Mouse (Mus musculus): ENCODE results near the gene Rpl34. TPM values are rescaled to one million over a fixed set of nuclear protein-coding genes. Genes with fewer than 3 reads are reported as not detected.

Gene Rpl34
- total RNA-seq, 2 experiments from 2014 or later, result 391 to 424 TPM

DNA sequence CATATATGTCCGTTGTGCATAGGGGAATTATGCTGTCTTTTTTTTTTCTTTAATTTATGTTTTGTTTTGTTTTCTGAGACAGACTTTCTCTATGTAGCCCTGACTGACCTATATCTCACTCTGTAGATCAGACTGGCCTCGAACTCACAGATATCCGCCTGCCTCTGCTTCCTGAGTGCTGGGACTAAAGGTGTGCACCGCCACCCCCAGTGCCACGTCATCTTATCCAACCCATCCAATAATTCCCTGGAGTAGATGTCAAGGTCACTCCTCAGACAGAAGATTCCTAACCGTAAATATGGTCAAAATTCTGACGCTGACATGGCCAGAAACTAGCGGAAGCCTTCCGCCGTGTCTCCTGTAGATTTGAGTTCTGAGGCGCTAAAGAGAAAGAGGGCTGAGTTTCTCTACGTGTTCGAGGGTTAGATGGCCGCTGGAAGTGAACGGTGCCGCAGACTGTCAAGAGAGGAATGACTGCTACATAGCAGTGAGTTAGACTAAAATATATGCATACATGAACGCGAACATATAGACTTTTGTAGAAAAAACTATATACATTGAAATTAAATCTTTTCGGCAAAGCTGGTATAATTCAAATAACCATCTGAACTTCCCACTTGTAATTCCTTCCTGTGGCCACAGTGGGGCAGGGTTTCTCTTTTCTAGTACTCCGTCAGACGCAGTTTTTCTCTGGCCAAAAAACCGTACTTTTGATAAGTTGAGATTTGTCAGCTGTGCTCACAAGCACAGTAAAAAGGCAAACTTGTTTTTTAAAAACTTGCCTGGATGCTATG, 15.2 kb downstream of the Rpl34 start:
- peak; percentile 87 for ATAC-seq (replicated peaks; ENCODE audit: low FRiP score, poor library complexity, severe bottlenecking)

- no peak for ATAC-seq (replicated peaks; ENCODE audit: low FRiP score, poor library complexity, severe bottlenecking)
Observed at GRCm38 (mm10) chr3:130712891-130713290, 17.3 kb downstream of the Rpl34 start.

GRCm38 (mm10) chr3:130710103-130710502, 20.1 kb downstream of the Rpl34 start:
- no peak for ATAC-seq (replicated peaks; ENCODE audit: low FRiP score, poor library complexity, severe bottlenecking)

GRCm38 (mm10) chr3:130708967-130709924, 21.0 kb downstream of the Rpl34 start, which contains the start of gene Ostc:
Gene Ostc (minus strand): TSS chr3:130709444.
- peak; percentile 99 for ATAC-seq (replicated peaks; ENCODE audit: low FRiP score, poor library complexity, severe bottlenecking)

DNA sequence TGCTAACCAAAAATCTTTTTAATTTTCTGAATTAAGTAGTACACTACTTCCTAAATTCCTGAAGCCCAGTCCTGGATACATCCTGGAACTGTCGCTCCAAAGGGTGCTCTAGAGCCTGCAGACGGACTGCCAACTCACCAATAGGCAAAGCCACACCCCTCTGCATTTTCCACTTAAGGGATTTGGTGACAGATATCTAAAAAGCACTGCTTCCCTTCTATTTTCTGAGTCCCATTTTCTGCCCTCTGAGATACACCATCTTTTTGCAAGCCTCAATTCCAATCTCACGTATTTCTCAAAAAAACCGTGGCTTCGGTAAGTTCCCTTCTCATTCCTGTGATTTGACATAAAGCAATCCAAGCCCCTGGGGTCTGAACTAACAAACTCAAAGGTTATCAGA, 21.7 kb downstream of the Rpl34 start:
- peak; percentile 55 for ATAC-seq (replicated peaks; ENCODE audit: low FRiP score, poor library complexity, severe bottlenecking)

- no peak for ATAC-seq (replicated peaks; ENCODE audit: low FRiP score, poor library complexity, severe bottlenecking)
Observed at GRCm38 (mm10) chr3:130702289-130702688, 27.9 kb downstream of the Rpl34 start.

GRCm38 (mm10) chr3:130697622-130698021, 32.6 kb downstream of the Rpl34 start:
- no peak for ATAC-seq (replicated peaks; ENCODE audit: low FRiP score, poor library complexity, severe bottlenecking)

DNA sequence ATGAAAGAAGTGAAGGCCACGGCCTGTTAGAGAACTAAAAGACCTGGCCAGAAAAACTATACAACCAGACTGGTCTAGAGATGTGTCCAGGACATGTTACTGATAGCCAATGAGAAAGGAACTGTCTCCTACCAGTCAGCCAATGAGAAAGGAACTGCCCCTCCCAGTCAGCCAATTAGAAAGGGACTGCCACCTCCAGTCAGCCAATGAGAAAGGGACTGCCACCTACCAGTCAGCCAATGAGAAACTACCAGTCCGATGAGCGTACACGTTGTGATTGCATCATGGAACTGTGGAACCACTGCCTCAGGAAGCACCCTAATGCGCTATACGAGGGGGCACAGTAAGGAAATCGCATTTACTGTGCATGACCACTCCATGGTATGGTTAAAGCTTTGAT, 35.5 kb downstream of the Rpl34 start:
- ATAC-seq (replicated peaks; ENCODE audit: low FRiP score, poor library complexity, severe bottlenecking), result no peak

DNA sequence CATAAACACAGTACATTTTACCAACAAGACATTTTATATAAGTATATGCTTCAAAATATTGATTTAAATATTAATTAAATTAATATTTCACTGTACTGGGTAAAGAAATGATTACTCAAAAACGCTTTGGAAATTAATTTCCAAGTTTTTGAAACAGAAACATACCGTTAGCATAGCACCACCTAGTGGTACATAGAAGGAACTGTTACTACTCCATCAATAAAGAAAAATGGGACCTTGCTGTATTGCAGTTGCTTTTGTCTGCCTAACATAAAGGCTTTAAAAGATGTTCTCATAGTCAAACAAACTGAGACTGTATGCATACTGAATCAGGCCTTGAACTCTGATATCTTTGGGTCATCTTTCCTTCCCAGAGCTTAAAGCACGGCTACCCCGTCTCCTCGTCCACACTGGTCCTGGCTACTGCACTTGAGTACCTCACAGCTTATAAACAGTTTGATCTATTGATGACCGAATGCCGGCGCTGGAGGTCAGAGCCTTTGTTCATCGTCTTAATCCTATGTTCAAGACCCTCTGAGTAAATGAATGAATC, 36.1 kb downstream of the Rpl34 start:
- no peak for ATAC-seq (replicated peaks; ENCODE audit: low FRiP score, poor library complexity, severe bottlenecking)

GRCm38 (mm10) chr3:130691596-130692170, 38.5 kb downstream of the Rpl34 start:
- ATAC-seq (replicated peaks; ENCODE audit: low FRiP score, poor library complexity, severe bottlenecking), result peak; percentile 46

- ATAC-seq (replicated peaks; ENCODE audit: low FRiP score, poor library complexity, severe bottlenecking), result peak; percentile 81
Observed at GRCm38 (mm10) chr3:130690834-130691595, 39.2 kb downstream of the Rpl34 start.

DNA sequence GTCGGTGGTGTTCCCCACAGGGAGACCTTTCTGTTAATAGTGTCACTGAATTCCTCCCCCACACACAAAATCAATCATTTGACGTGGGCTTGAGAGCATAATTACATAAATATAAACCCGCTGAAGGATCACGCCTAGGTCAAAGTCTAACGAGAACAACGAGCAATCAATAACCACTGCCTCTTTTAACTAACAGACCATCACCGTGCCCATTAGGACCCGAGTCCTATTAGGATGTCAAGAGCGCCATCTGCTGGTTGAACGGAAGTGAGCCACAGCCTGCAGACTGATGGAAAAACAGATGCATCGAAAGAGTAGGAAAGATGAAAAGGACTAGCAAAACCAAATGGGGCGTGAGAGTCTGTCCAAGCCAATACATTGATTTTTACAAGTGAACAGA, 40.6 kb downstream of the Rpl34 start:
- ATAC-seq (replicated peaks; ENCODE audit: low FRiP score, poor library complexity, severe bottlenecking), result peak; percentile 57

GRCm38 (mm10) chr3:130687051-130687450, 43.1 kb downstream of the Rpl34 start:
- ATAC-seq (replicated peaks; ENCODE audit: low FRiP score, poor library complexity, severe bottlenecking), result no peak

- ATAC-seq (replicated peaks; ENCODE audit: low FRiP score, poor library complexity, severe bottlenecking), result no peak
Observed at GRCm38 (mm10) chr3:130685014-130685366, 45.2 kb downstream of the Rpl34 start.

DNA sequence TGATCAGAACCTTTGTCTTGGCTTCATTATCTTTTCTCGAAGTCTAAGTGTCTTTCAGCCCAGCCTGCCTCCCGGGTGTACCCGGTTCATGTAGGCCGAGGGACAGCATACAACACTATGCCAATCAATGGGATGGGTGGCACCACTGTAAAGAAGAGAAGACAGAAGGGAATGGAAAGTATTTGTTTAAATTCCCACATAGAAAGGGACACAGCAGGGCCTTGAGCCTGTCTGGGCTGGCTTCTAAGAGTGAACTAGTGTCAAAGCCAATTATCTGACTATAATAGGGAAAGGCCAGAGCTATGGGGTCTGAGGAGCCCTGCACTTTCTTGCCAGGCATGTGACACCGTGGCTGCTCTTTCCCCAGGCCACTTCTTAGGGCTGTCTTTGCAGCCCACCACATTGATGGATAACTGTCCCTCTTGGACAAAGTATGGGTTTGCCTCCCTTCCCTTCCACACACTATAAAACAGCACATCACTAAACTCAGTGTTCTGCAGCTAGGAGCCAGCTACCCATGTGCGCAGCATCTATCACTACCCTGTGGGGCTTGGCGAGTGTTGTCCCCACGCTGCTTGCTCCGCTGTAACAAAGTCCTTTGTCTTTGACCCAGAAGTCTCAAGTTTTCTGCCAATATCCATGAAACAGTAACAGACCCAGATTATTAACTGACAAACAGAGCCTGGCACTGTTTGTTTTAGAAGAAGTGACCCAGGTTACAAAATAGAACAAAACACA, 45.8 kb downstream of the Rpl34 start:
- no peak for ATAC-seq (replicated peaks; ENCODE audit: low FRiP score, poor library complexity, severe bottlenecking)

- no peak for ATAC-seq (replicated peaks; ENCODE audit: low FRiP score, poor library complexity, severe bottlenecking)
Observed at GRCm38 (mm10) chr3:130683836-130684235, 46.4 kb downstream of the Rpl34 start.

- ATAC-seq (replicated peaks; ENCODE audit: low FRiP score, poor library complexity, severe bottlenecking), result no peak
Observed at GRCm38 (mm10) chr3:130682183-130682582, 48.0 kb downstream of the Rpl34 start.

DNA sequence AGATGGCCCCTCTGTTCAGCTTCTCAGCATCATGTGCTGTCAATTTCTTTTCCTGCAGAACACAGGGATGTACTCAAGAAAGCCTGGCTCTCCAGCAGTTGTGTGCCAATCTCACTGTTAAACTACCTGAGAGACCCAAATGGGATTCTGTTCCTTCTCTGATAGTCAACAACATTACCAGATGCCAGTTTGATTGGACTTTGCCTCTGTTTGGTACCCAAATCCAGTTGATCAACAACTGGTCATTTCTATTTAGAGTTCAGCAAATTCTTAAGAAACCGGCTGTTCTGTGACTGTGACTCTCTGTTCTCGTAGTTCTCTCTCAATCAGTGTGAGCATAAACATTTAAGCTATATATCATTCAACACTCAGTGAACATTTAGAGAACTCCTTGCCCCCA, 49.0 kb downstream of the Rpl34 start:
- ATAC-seq (replicated peaks; ENCODE audit: low FRiP score, poor library complexity, severe bottlenecking), result no peak

Measured in erythroblast, adult 5-6 weeks (primary cell).